In genomic region chr10:56431600-56432389, GRCm38 (mm10) we compare ENCODE assay signal across 8 mouse cellular contexts. TPM values are rescaled to one million over a fixed set of nuclear protein-coding genes. Genes with fewer than 3 reads are reported as not detected.
DNase-seq lines count a peak whose midpoint lies in the region; ATAC-seq and TF ChIP-seq lines count a peak whose summit lies in the region.

No protein-coding gene starts in this region.

- 0 out of 2 replicates have a peak overlapping the region, but pooled peaks have one; percentile 31 for H3K9ac ChIP-seq in kidney, embryonic 15.5 days
- peak overlapping the region; percentile 46 for H3K9ac ChIP-seq in forebrain, embryonic 13.5 days
- peak overlapping the region; percentile 60 for H3K9ac ChIP-seq in limb, embryonic 13.5 days

- no peaks in the 10 kb centered on the region for H3K27me3 ChIP-seq in kidney, embryonic 15.5 days
- no peaks in the 10 kb centered on the region for H3K27me3 ChIP-seq in forebrain, embryonic 13.5 days
- no peaks in the 10 kb centered on the region for H3K27me3 ChIP-seq in limb, embryonic 13.5 days

- peak overlapping the region; percentile 83 for H3K27ac ChIP-seq in kidney, embryonic 15.5 days
- no peak overlapping the region for H3K27ac ChIP-seq in forebrain, embryonic 13.5 days
- peak overlapping the region; percentile 90 for H3K27ac ChIP-seq in limb, embryonic 13.5 days
- no peak overlapping the region for H3K27ac ChIP-seq in olfactory bulb, adult 2 months (ENCODE audit: insufficient read depth, low read depth, low read length)

- H3K9me3 ChIP-seq in kidney, embryonic 15.5 days (replicated peaks), result no peaks in the 10 kb centered on the region
- no peaks in the 10 kb centered on the region for H3K9me3 ChIP-seq in forebrain, embryonic 13.5 days (replicated peaks)
- H3K9me3 ChIP-seq in limb, embryonic 13.5 days, result no peaks in the 10 kb centered on the region; the same call in 1 of the 2 replicates

- peaks cover 17% of the 10 kb centered on the region for H3K4me1 ChIP-seq in kidney, embryonic 15.5 days
- H3K4me1 ChIP-seq in forebrain, embryonic 13.5 days, result no peaks in the 10 kb centered on the region
- H3K4me1 ChIP-seq in limb, embryonic 13.5 days, result peaks cover 16% of the 10 kb centered on the region
- H3K4me1 ChIP-seq in olfactory bulb, adult 2 months (ENCODE audit: control insufficient read depth, insufficient read depth, low read length), result peaks cover 7% of the 10 kb centered on the region; the same call in 1 of the 2 replicates

- H3K4me3 ChIP-seq in kidney, embryonic 15.5 days (replicated peaks), result peak overlapping the region; percentile 32
- H3K4me3 ChIP-seq in forebrain, embryonic 13.5 days, result peak overlapping the region; percentile 30
- peak overlapping the region; percentile 36 for H3K4me3 ChIP-seq in limb, embryonic 13.5 days
- H3K4me3 ChIP-seq in olfactory bulb, adult 2 months (ENCODE audit: insufficient read depth, low read depth, low read length), result peak overlapping the region; percentile 13; the same call in 1 of the 2 replicates

- 5% methylated on average over 23 of the region's 23 CpGs for WGBS in kidney, embryonic 15.5 days
- WGBS in forebrain, embryonic 13.5 days, result 19% methylated on average over 23 of the region's 23 CpGs
- 9% methylated on average over 23 of the region's 23 CpGs for WGBS in limb, embryonic 13.5 days
- WGBS in olfactory bulb, adult 2 months, result 30% methylated on average over 23 of the region's 23 CpGs

- peak; percentile 85 for ATAC-seq in kidney, embryonic 15.5 days (replicated peaks; ENCODE audit: low FRiP score)
- peak; percentile 71 for ATAC-seq in forebrain, embryonic 13.5 days
- peak; percentile 89 for ATAC-seq in limb, embryonic 13.5 days (ENCODE audit: low FRiP score, low read depth)

- TF ChIP-seq POLR2A in olfactory bulb, adult 2 months (IDR thresholded peaks at IDR 0.05; ENCODE audit: insufficient read depth, low read depth, low read length), result no peak

- TF ChIP-seq CTCF in olfactory bulb, adult 2 months (IDR thresholded peaks at IDR 0.05; ENCODE audit: insufficient read depth, low read depth, low read length), result no peak

- H3K36me3 ChIP-seq in kidney, embryonic 15.5 days, result no peaks in the 10 kb centered on the region
- H3K36me3 ChIP-seq in forebrain, embryonic 13.5 days (ENCODE audit: poor library complexity, severe bottlenecking), result no peaks in the 10 kb centered on the region
- no peaks in the 10 kb centered on the region for H3K36me3 ChIP-seq in limb, embryonic 13.5 days

- H3K4me2 ChIP-seq in kidney, embryonic 15.5 days, result peak overlapping the region; percentile 67
- peak overlapping the region; percentile 60 for H3K4me2 ChIP-seq in forebrain, embryonic 13.5 days
- peak overlapping the region; percentile 69 for H3K4me2 ChIP-seq in limb, embryonic 13.5 days (replicated peaks)

- DNase-seq in kidney, adult 18-20 months, result no peak
- DNase-seq in brain, adult 2 months (ENCODE audit: low read depth, low spot score), result peak; percentile 8
- no peak for DNase-seq in spleen, postnatal 36 days (ENCODE audit: low spot score in 2 of 2)
- no peak for DNase-seq in spleen, postnatal 4 days (ENCODE audit: low spot score in 2 of 2)

RNA-seq across cellular contexts. Expression of gene Gja1, which starts 54.7 kb away (rescaled TPM):
- polyA plus RNA-seq in kidney, embryonic 15.5 days (2015; fragmentation: Nextera tagmentation; extraction: Ambion mirVana), result 141 and 151 TPM in 2 replicates
- 76.0 and 76.6 TPM in 2 replicates for polyA plus RNA-seq in forebrain, embryonic 13.5 days (2015; fragmentation: Nextera tagmentation; extraction: Ambion mirVana)
- polyA plus RNA-seq in limb, embryonic 13.5 days (2015; fragmentation: Nextera tagmentation; extraction: Ambion mirVana), result 226 and 241 TPM in 2 replicates
- not detected in 2 replicates for polyA plus RNA-seq in olfactory bulb, adult 2 months (2012; ENCODE audit: insufficient read depth, insufficient read length, low replicate concordance, missing spikeins)

Comparison
In these comparisons a context has a peak if more than half of its experiments do, and no peak if none do; other contexts are left out.
1. H3K27ac ChIP-seq: peak in kidney, embryonic 15.5 days (single experiment) and limb, embryonic 13.5 days (single experiment); none in forebrain, embryonic 13.5 days (single experiment) and olfactory bulb, adult 2 months (single experiment).
2. Peak in every context shown above with its lines, with median percentiles within 50 percentile points of each other: ATAC-seq, H3K4me2 ChIP-seq, H3K4me3 ChIP-seq and H3K9ac ChIP-seq.